Mouse (Mus musculus) embryo, embryonic 10.5 days (tissue): ENCODE results near the gene Spib.

Source experiments
- DNase-seq: peaks from one replicate; pipeline ENCODE4 v3.0.0-alpha.2; 2015; ENCODE audit warnings: low spot score

Gene Spib

GRCm38 (mm10) chr7:44486927-44487575, 44.8 kb downstream of the Spib start:
- no peak for DNase-seq

DNA sequence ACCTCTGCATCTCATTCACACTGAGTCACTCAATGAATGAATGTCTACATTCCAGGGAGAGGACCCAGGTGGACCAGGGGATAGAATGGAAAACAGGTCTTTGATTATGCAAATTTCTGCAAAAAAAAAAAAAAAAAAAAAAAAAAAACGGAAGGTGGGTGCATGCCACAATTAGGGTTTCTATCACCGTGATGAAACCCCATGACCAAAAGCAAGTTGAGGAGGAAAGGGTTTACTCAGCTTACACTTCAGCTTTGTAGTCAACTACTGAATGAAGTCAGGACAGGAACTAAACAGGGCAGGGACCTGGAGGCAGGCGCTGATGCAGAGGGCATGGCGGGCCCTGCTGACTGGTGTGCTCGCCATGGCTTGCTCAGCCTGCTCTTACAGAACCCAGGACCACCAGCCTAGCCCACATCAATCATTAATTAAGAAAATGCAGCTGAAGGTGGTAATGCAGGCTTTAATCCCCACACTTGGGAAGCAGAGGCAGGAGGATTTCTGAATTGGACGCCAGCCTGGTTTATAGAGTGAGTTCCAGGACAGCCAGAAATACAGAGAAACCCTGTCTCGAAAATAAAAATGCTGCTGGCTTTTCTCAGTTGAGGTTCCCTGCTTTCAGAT, 46.2 kb downstream of the Spib start:
- no peak for DNase-seq

GRCm38 (mm10) chr7:44484841-44485571, 46.9 kb downstream of the Spib start:
- DNase-seq = peak; percentile 91

- no peak for DNase-seq
These were observed 47.8 kb downstream of the Spib start for GRCm38 (mm10) chr7:44484109-44484508.

GRCm38 (mm10) chr7:44482836-44483435, 48.9 kb downstream of the Spib start:
- DNase-seq = no peak
